Mouse (Mus musculus): ENCODE results near the gene Rasgrf2. TPM values are rescaled to one million over a fixed set of nuclear protein-coding genes. Genes with fewer than 3 reads are reported as not detected.

The Rasgrf2 gene
- polyA plus RNA-seq, 1 experiment from 2014 or later, result 0.39 TPM

- H3K36me3 ChIP-seq, result no peaks in the 10 kb centered on the region
- H3K27ac ChIP-seq, result no peak overlapping the region
- no peak for DNase-seq (ENCODE audit: low spot score)
- no peaks in the 10 kb centered on the region for H3K9me3 ChIP-seq
- H3K27me3 ChIP-seq (ENCODE audit: insufficient read depth, poor library complexity, severe bottlenecking), result no peaks in the 10 kb centered on the region
- no peak overlapping the region for H3K4me3 ChIP-seq
- 68% methylated on average over 7 of the region's 7 CpGs for WGBS
- H3K4me1 ChIP-seq, result peaks cover 7% of the 10 kb centered on the region; the same call in 1 of the 2 replicates
Measured at GRCm38 (mm10) chr13:92098484-92098883, 33.0 kb downstream of the Rasgrf2 start.

- DNase-seq (ENCODE audit: low spot score), result no peak
- WGBS, result 63% methylated on average over 12 of the region's 12 CpGs
Measured at GRCm38 (mm10) chr13:92095131-92096090, 36.0 kb downstream of the Rasgrf2 start.

GRCm38 (mm10) chr13:92093712-92094290, 37.7 kb downstream of the Rasgrf2 start:
- Histone ChIP-seq H3K27ac (no peak overlapping the region), H3K4me1 (peaks cover 7% of the 10 kb centered on the region; the same call in 1 of the 2 replicates), H3K9me3 (no peaks in the 10 kb centered on the region), H3K27me3 (ENCODE audit: insufficient read depth, poor library complexity, severe bottlenecking) (no peaks in the 10 kb centered on the region), H3K36me3 (no peaks in the 10 kb centered on the region), H3K4me3 (no peak overlapping the region)
- DNase-seq (ENCODE audit: low spot score), result no peak
- WGBS, result 79% methylated on average over 6 of the region's 6 CpGs

More at GRCm38 (mm10) chr13:92095131-92096090, 36.0 kb downstream of the Rasgrf2 start:
- Histone ChIP-seq H3K36me3 (no peaks in the 10 kb centered on the region), H3K27ac (peak overlapping the region; percentile 36; the same call in 1 of the 2 replicates), H3K4me3 (no peak overlapping the region), H3K27me3 (ENCODE audit: insufficient read depth, poor library complexity, severe bottlenecking) (no peaks in the 10 kb centered on the region), H3K9me3 (no peaks in the 10 kb centered on the region), H3K4me1 (peaks cover 7% of the 10 kb centered on the region; the same call in 1 of the 2 replicates)

GRCm38 (mm10) chr13:92073111-92073510, 58.3 kb downstream of the Rasgrf2 start:
- DNase-seq (ENCODE audit: low spot score), result no peak
- no peaks in the 10 kb centered on the region; the same call in 1 of the 2 replicates for H3K4me1 ChIP-seq
- no peaks in the 10 kb centered on the region for H3K36me3 ChIP-seq
- no peak overlapping the region for H3K27ac ChIP-seq
- H3K4me3 ChIP-seq, result no peak overlapping the region
- H3K27me3 ChIP-seq (ENCODE audit: insufficient read depth, poor library complexity, severe bottlenecking), result no peaks in the 10 kb centered on the region
- H3K9me3 ChIP-seq, result peaks cover 6% of the 10 kb centered on the region; the same call in 1 of the 2 replicates
- WGBS, result 65% methylated on average over 1 of the region's 1 CpGs

- H3K36me3 ChIP-seq, result no peaks in the 10 kb centered on the region
- no peaks in the 10 kb centered on the region for H3K27me3 ChIP-seq (ENCODE audit: insufficient read depth, poor library complexity, severe bottlenecking)
- no peak overlapping the region for H3K27ac ChIP-seq
- H3K4me1 ChIP-seq, result no peaks in the 10 kb centered on the region; the same call in 1 of the 2 replicates
- H3K9me3 ChIP-seq, result peaks cover 6% of the 10 kb centered on the region; the same call in 1 of the 2 replicates
- H3K4me3 ChIP-seq, result no peak overlapping the region
- DNase-seq (ENCODE audit: low spot score), result no peak
Measured at GRCm38 (mm10) chr13:92068651-92069050, 62.8 kb downstream of the Rasgrf2 start.

GRCm38 (mm10) chr13:92067831-92068230, 63.6 kb downstream of the Rasgrf2 start:
- H3K4me3 ChIP-seq, result no peak overlapping the region
- no peaks in the 10 kb centered on the region for H3K27me3 ChIP-seq (ENCODE audit: insufficient read depth, poor library complexity, severe bottlenecking)
- H3K36me3 ChIP-seq, result no peaks in the 10 kb centered on the region
- peaks cover 6% of the 10 kb centered on the region; the same call in 1 of the 2 replicates for H3K9me3 ChIP-seq
- H3K27ac ChIP-seq, result no peak overlapping the region
- WGBS, result 53% methylated on average over 2 of the region's 2 CpGs
- no peaks in the 10 kb centered on the region; the same call in 1 of the 2 replicates for H3K4me1 ChIP-seq
- no peak for DNase-seq (ENCODE audit: low spot score)

GRCm38 (mm10) chr13:92053748-92054147, 77.7 kb downstream of the Rasgrf2 start:
- H3K4me3 ChIP-seq, result no peak overlapping the region
- H3K36me3 ChIP-seq, result no peaks in the 10 kb centered on the region
- H3K27ac ChIP-seq, result no peak overlapping the region
- H3K4me1 ChIP-seq, result no peaks in the 10 kb centered on the region
- 89% methylated on average over 12 of the region's 12 CpGs for WGBS
- H3K27me3 ChIP-seq (ENCODE audit: insufficient read depth, poor library complexity, severe bottlenecking), result no peaks in the 10 kb centered on the region
- no peaks in the 10 kb centered on the region for H3K9me3 ChIP-seq
- no peak for DNase-seq (ENCODE audit: low spot score)

GRCm38 (mm10) chr13:92053001-92053400, 78.5 kb downstream of the Rasgrf2 start:
- no peak overlapping the region for H3K27ac ChIP-seq
- H3K36me3 ChIP-seq, result no peaks in the 10 kb centered on the region
- H3K27me3 ChIP-seq (ENCODE audit: insufficient read depth, poor library complexity, severe bottlenecking), result no peaks in the 10 kb centered on the region
- WGBS, result 83% methylated on average over 3 of the region's 3 CpGs
- DNase-seq (ENCODE audit: low spot score), result no peak
- H3K9me3 ChIP-seq, result no peaks in the 10 kb centered on the region
- H3K4me1 ChIP-seq, result no peaks in the 10 kb centered on the region
- no peak overlapping the region for H3K4me3 ChIP-seq

GRCm38 (mm10) chr13:92051216-92051615, 80.2 kb downstream of the Rasgrf2 start:
- DNase-seq (ENCODE audit: low spot score), result no peak
- no peak overlapping the region for H3K4me3 ChIP-seq
- 72% methylated on average over 3 of the region's 3 CpGs for WGBS
- no peaks in the 10 kb centered on the region for H3K36me3 ChIP-seq
- no peaks in the 10 kb centered on the region for H3K4me1 ChIP-seq
- H3K27ac ChIP-seq, result no peak overlapping the region
- no peaks in the 10 kb centered on the region for H3K27me3 ChIP-seq (ENCODE audit: insufficient read depth, poor library complexity, severe bottlenecking)
- no peaks in the 10 kb centered on the region for H3K9me3 ChIP-seq

GRCm38 (mm10) chr13:92041584-92042563, 89.6 kb downstream of the Rasgrf2 start:
- Histone ChIP-seq H3K27ac (0 out of 2 replicates have a peak overlapping the region, but pooled peaks have one; percentile 19), H3K36me3 (no peaks in the 10 kb centered on the region), H3K27me3 (ENCODE audit: insufficient read depth, poor library complexity, severe bottlenecking) (no peaks in the 10 kb centered on the region), H3K9me3 (no peaks in the 10 kb centered on the region), H3K4me1 (peaks cover 11% of the 10 kb centered on the region), H3K4me3 (no peak overlapping the region)
- 46% methylated on average over 8 of the region's 8 CpGs for WGBS
- DNase-seq (ENCODE audit: low spot score), result no peak

GRCm38 (mm10) chr13:92030364-92031057, 100.9 kb downstream of the Rasgrf2 start:
- WGBS, result 88% methylated on average over 24 of the region's 24 CpGs

GRCm38 (mm10) chr13:92029666-92030065, 101.8 kb downstream of the Rasgrf2 start:
- no peaks in the 10 kb centered on the region for H3K4me1 ChIP-seq
- no peaks in the 10 kb centered on the region for H3K27me3 ChIP-seq (ENCODE audit: insufficient read depth, poor library complexity, severe bottlenecking)
- 73% methylated on average over 3 of the region's 3 CpGs for WGBS
- no peak overlapping the region for H3K27ac ChIP-seq
- no peak for DNase-seq (ENCODE audit: low spot score)
- H3K9me3 ChIP-seq, result no peaks in the 10 kb centered on the region
- no peak overlapping the region for H3K4me3 ChIP-seq
- H3K36me3 ChIP-seq, result no peaks in the 10 kb centered on the region

More at GRCm38 (mm10) chr13:92030364-92031057, 100.9 kb downstream of the Rasgrf2 start:
- Histone ChIP-seq H3K4me3 (no peak overlapping the region), H3K27ac (no peak overlapping the region), H3K27me3 (ENCODE audit: insufficient read depth, poor library complexity, severe bottlenecking) (no peaks in the 10 kb centered on the region), H3K4me1 (no peaks in the 10 kb centered on the region), H3K9me3 (no peaks in the 10 kb centered on the region), H3K36me3 (no peaks in the 10 kb centered on the region)
- no peak for DNase-seq (ENCODE audit: low spot score)
